Mouse (Mus musculus): ENCODE results near the gene Arg2.

DNA sequence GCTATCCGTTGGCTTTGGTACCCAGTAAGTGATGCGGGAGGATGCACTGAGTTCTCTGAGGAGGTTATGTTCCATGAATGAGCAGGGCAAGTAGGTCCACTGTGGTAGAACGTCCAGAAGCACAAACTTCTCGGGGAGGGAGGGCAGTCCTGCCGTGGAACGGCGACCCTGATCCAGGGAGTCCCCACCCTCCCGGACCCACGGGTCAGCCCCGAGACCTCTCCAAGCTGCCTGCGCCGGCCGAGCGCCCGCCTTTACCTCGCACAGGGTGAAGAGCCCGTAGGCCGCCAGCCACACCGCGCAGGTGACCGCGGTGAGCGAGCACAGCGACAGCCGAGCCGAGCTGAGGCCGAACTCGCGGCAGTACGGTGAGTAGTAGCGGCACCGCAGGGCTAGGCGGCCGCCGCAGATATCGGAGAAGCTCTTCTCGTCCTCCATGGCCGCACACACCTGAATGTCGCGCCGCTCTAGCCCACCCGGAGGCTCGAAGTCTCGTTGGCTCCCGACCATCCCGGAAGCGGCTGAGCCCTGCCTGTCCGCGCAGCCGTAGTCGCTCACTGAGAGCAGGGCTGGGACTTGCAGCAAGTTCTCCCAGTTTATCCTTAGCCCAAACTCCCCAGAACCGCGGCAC lies 41.3 kb upstream of the Arg2 start, which contains the start of gene Pigh:
- TF ChIP-seq POLR2A (IDR thresholded peaks at IDR 0.05; ENCODE audit: insufficient read depth, low read length) (peak; percentile 28), CTCF (IDR thresholded peaks at IDR 0.05; ENCODE audit: low read depth, low read length) (no peak), EP300 (IDR thresholded peaks at IDR 0.05; ENCODE audit: insufficient read depth, low read depth, low read length) (no peak)

All from ES-Bruce4 (cell line).